ENCODE assay signal across 29 mouse cellular contexts in the genomic region with DNA sequence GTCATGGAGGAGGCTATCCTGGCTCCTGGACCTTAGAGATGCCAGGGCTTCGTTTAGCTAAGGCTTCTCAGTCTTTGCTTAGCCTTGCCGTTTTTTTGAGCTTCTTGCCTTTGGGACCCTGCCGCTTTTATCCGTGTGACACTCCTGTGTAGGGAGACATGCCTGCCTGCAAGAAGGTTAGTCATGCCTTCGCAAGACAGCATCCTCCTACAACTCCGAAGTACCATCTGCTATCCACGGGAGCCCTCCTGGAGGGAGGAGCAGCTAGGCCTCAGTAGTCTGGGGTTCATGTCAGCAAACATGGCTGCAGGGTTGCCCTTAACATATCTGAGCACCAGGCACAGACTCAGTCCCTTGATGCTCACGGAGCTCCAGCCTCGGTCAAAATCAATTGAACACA.
"Had no signal": no experiment of that assay in that cellular context is flagged by ENCODE, and none has a peak within 500 bp of the region (broad histone marks: within the 10 kb centered on the region; RNA-seq: fewer than 3 reads in every experiment).

No protein-coding gene starts in this region.

- H3K9me3 ChIP-seq: embryonic facial prominence, embryonic 10.5 days; embryonic facial prominence, embryonic 12.5 days; embryonic facial prominence, embryonic 13.5 days; embryonic facial prominence, embryonic 15.5 days; forebrain, embryonic 10.5 days; forebrain, embryonic 12.5 days; forebrain, embryonic 13.5 days; forebrain, embryonic 15.5 days; heart, embryonic 10.5 days had no signal

- H3K4me3 ChIP-seq: embryonic facial prominence, embryonic 10.5 days; embryonic facial prominence, embryonic 12.5 days; embryonic facial prominence, embryonic 13.5 days; embryonic facial prominence, embryonic 15.5 days; erythroblast, embryonic 14.5 days; forebrain, embryonic 10.5 days; forebrain, embryonic 12.5 days; forebrain, embryonic 13.5 days; forebrain, embryonic 15.5 days; gastrocnemius, adult 2 months; heart, adult 2 months; heart, embryonic 10.5 days had no signal

- H3K4me2 ChIP-seq: embryonic facial prominence, embryonic 12.5 days; embryonic facial prominence, embryonic 13.5 days; embryonic facial prominence, embryonic 15.5 days; forebrain, embryonic 12.5 days; forebrain, embryonic 13.5 days; forebrain, embryonic 15.5 days; heart, embryonic 11.5 days had no signal

- H3K9ac ChIP-seq: embryonic facial prominence, embryonic 12.5 days; embryonic facial prominence, embryonic 13.5 days; embryonic facial prominence, embryonic 15.5 days; forebrain, embryonic 12.5 days; forebrain, embryonic 13.5 days; forebrain, embryonic 15.5 days; forebrain, postnatal 0 days had no signal

- ATAC-seq: forebrain, embryonic 13.5 days; forebrain, embryonic 15.5 days; forebrain, embryonic 16.5 days; forebrain, postnatal 0 days had no signal

- H3K27ac ChIP-seq: embryonic facial prominence, embryonic 10.5 days; embryonic facial prominence, embryonic 12.5 days; embryonic facial prominence, embryonic 13.5 days; embryonic facial prominence, embryonic 15.5 days; forebrain, embryonic 10.5 days; forebrain, embryonic 12.5 days; forebrain, embryonic 13.5 days; forebrain, embryonic 15.5 days; gastrocnemius, adult 2 months; heart, adult 2 months; heart, embryonic 10.5 days had no signal

- H3K36me3 ChIP-seq: embryonic facial prominence, embryonic 10.5 days; embryonic facial prominence, embryonic 12.5 days; embryonic facial prominence, embryonic 13.5 days; embryonic facial prominence, embryonic 15.5 days; forebrain, embryonic 10.5 days; forebrain, embryonic 12.5 days; forebrain, embryonic 15.5 days had no signal

- DNase-seq: cerebellum, adult 8-10 months; cerebellum, adult 9-10 months; cerebellum, adult 9-11 months; cerebellum, postnatal 10 days; cerebellum, postnatal 14 days; cerebellum, postnatal 25 days; cerebellum, postnatal 36 days; embryo, embryonic 11 days; forebrain, postnatal 0 days; gastrocnemius, adult 2 months; gastrocnemius, postnatal 10 days; gastrocnemius, postnatal 14 days; gastrocnemius, postnatal 25 days; gastrocnemius, postnatal 36 days; heart, adult 11 months; heart, adult 18-20 months; heart, adult 2 months had no signal

- H3K27me3 ChIP-seq: forebrain, embryonic 15.5 days had no signal
